Mouse (Mus musculus) embryo, embryonic 10.5 days (tissue): ENCODE data around the gene Zdhhc16.
"Not testable (repeated sequence)": the region's sequence is repeated elsewhere in the genome, so short reads cannot be mapped to it uniquely, and the experiment has no call there.

ENCODE experiments used
- DNase-seq: peaks from one replicate; pipeline ENCODE4 v3.0.0-alpha.2; 2015; ENCODE audit warnings: low spot score

The Zdhhc16 gene

GRCm38 (mm10) chr19:41913774-41914591, 19.3 kb upstream of the Zdhhc16 start:
- no peak for DNase-seq

GRCm38 (mm10) chr19:41914592-41914882, 18.7 kb upstream of the Zdhhc16 start:
- DNase-seq = not testable (repeated sequence)

- no peak for DNase-seq
Observed at GRCm38 (mm10) chr19:41915294-41915693, 18.0 kb upstream of the Zdhhc16 start.

GRCm38 (mm10) chr19:41916853-41917252, 16.4 kb upstream of the Zdhhc16 start:
- no peak for DNase-seq

- no peak for DNase-seq
Observed at GRCm38 (mm10) chr19:41919471-41919870, 13.8 kb upstream of the Zdhhc16 start.

GRCm38 (mm10) chr19:41920412-41921067, 12.7 kb upstream of the Zdhhc16 start:
- DNase-seq = no peak

- peak; percentile 20 for DNase-seq
Observed at GRCm38 (mm10) chr19:41932686-41933085, 594 bp upstream of the Zdhhc16 start.

GRCm38 (mm10) chr19:41934124-41934523, 844 bp downstream of the Zdhhc16 start:
- DNase-seq = no peak

GRCm38 (mm10) chr19:41935921-41936320, 2.6 kb downstream of the Zdhhc16 start:
- DNase-seq = no peak

GRCm38 (mm10) chr19:41938539-41938938, 5.3 kb downstream of the Zdhhc16 start:
- no peak for DNase-seq

- DNase-seq = no peak
Observed at GRCm38 (mm10) chr19:41943841-41944240, 10.6 kb downstream of the Zdhhc16 start.

GRCm38 (mm10) chr19:41952287-41952686, 19.0 kb downstream of the Zdhhc16 start:
- no peak for DNase-seq

- DNase-seq = no peak
Observed at GRCm38 (mm10) chr19:41953574-41953973, 20.3 kb downstream of the Zdhhc16 start.

- DNase-seq = no peak
Observed at GRCm38 (mm10) chr19:41969618-41970017, 36.3 kb downstream of the Zdhhc16 start.

GRCm38 (mm10) chr19:41973891-41974794, 40.9 kb downstream of the Zdhhc16 start:
- DNase-seq = no peak

- DNase-seq = peak; percentile 74
Observed at GRCm38 (mm10) chr19:41980422-41980818, 47.1 kb downstream of the Zdhhc16 start.

GRCm38 (mm10) chr19:41980819-41981594, 47.7 kb downstream of the Zdhhc16 start, which contains the start of gene Mms19:
Gene Mms19, minus strand, starts transcription at chr19:41981157.
- peak; percentile 100 for DNase-seq

GRCm38 (mm10) chr19:41981595-41981927, 48.3 kb downstream of the Zdhhc16 start, which contains the start of gene Ubtd1:
Gene Ubtd1, plus strand, starts transcription at chr19:41981763.
- DNase-seq = no peak

- DNase-seq = peak; percentile 54
Observed at GRCm38 (mm10) chr19:41981931-41982790, 48.9 kb downstream of the Zdhhc16 start.

GRCm38 (mm10) chr19:41982791-41983150, 49.5 kb downstream of the Zdhhc16 start:
- DNase-seq = peak; percentile 48

GRCm38 (mm10) chr19:41985994-41986393, 52.7 kb downstream of the Zdhhc16 start:
- DNase-seq = no peak
